Mouse (Mus musculus) kidney, embryonic 14.5 days (tissue): ENCODE measurements around the gene Xab2. TPM values are rescaled to one million over a fixed set of nuclear protein-coding genes. Genes with fewer than 3 reads are reported as not detected.
A peak's percentile ranks its signal among the peaks of the same experiment; 100 is the strongest.

ENCODE experiments used
- ATAC-seq: fragments of 200-750 bp; cut with Nextera tagmentation; 2 replicates; pipeline ENCODE4 v1.8.0; 2017; ENCODE audit warnings: moderate number of reproducible peaks, mild to moderate bottlenecking, moderate TSS enrichment, moderate library complexity; ENCODE audit not compliant: low FRiP score, low TSS enrichment
- H3K27ac ChIP-seq: fragments of 300-500 bp; sonication (generic); 2 replicates; pipeline ENCODE4 v1.5.1; 2014; ENCODE audit warnings: low read depth, mild to moderate bottlenecking, low read length, moderate library complexity, mixed read lengths
- H3K27me3 ChIP-seq: fragments of 300-500 bp; sonication (generic); 2 replicates; pipeline ENCODE4 v1.6.1; 2014; ENCODE audit warnings: mild to moderate bottlenecking, low read length; ENCODE audit not compliant: control insufficient read depth, insufficient read depth
- H3K36me3 ChIP-seq: fragments of 300-500 bp; sonication (generic); 2 replicates; pipeline ENCODE4 v1.6.1; 2014; ENCODE audit warnings: low read length, mixed read lengths; ENCODE audit not compliant: control insufficient read depth, insufficient read depth
- H3K4me1 ChIP-seq: fragments of 300-500 bp; sonication (generic); 2 replicates; pipeline ENCODE4 v1.6.1; 2014; ENCODE audit warnings: low read length, mixed read lengths; ENCODE audit not compliant: control insufficient read depth, insufficient read depth
- H3K4me2 ChIP-seq: fragments of 300-500 bp; sonication (generic); replicated peaks from 2 replicates; pipeline ENCODE4 v1.6.1; 2014; ENCODE audit warnings: low read depth, mild to moderate bottlenecking, low read length
- H3K4me3 ChIP-seq: fragments of 300-500 bp; sonication (generic); 2 replicates; pipeline ENCODE4 v1.5.1; 2014; ENCODE audit warnings: mild to moderate bottlenecking, low read length
- H3K9ac ChIP-seq: fragments of 300-500 bp; sonication (generic); 2 replicates; pipeline ENCODE4 v1.6.1; 2014; ENCODE audit warnings: low read depth, mild to moderate bottlenecking, low read length, moderate library complexity
- H3K9me3 ChIP-seq: fragments of 300-500 bp; sonication (generic); 2 replicates; pipeline ENCODE4 v1.6.1; 2016; ENCODE audit warnings: low read length; ENCODE audit not compliant: control insufficient read depth
- WGBS: fragments of 180-500 bp; shearing (Covaris S2); extraction: QIAGEN DNeasy Blood & Tissue Kit; methylation state at CpG from one replicate; pipeline ENCODE4 v1.1.7; 2014; 5-methylcytosine and 5-hydroxymethylcytosine counted together
- polyA plus RNA-seq: library from polyadenylated mRNA; unstranded; fragments of >200 nt; fragmentation: Nextera tagmentation; extraction: Ambion mirVana; gene quantifications from 2 replicates; pipeline ENCODE4 v1.2.1, GENCODE M21; 2014

The Xab2 gene
- polyA plus RNA-seq, 1 experiment from 2014 or later, result 67.7 TPM

GRCm38 (mm10) chr8:3652845-3653244 lies 31.7 kb upstream of the Xab2 start:
- H3K4me1 ChIP-seq, result peaks cover 6% of the 10 kb centered on the region; the same call in 1 of the 2 replicates
- WGBS, result 70% methylated on average over 3 of the region's 3 CpGs

GRCm38 (mm10) chr8:3648990-3649389 lies 27.9 kb upstream of the Xab2 start:
- no peak overlapping the region for H3K27ac ChIP-seq
- no peaks in the 10 kb centered on the region for H3K27me3 ChIP-seq
- peak; percentile 72 for ATAC-seq
- no peaks in the 10 kb centered on the region for H3K36me3 ChIP-seq
- no peak overlapping the region for H3K9ac ChIP-seq
- no peak overlapping the region for H3K4me3 ChIP-seq
- WGBS, result 45% methylated on average over 1 of the region's 1 CpGs
- H3K4me2 ChIP-seq, result no peak overlapping the region
- 0 out of 2 replicates have a peak, but pooled peaks cover 6% of the 10 kb centered on the region for H3K4me1 ChIP-seq
- no peaks in the 10 kb centered on the region for H3K9me3 ChIP-seq

More at GRCm38 (mm10) chr8:3652845-3653244, 31.7 kb upstream of the Xab2 start:
- Histone ChIP-seq H3K4me3 (no peak overlapping the region), H3K9ac (no peak overlapping the region), H3K4me2 (no peak overlapping the region), H3K36me3 (no peaks in the 10 kb centered on the region), H3K27ac (no peak overlapping the region), H3K27me3 (no peaks in the 10 kb centered on the region), H3K9me3 (no peaks in the 10 kb centered on the region)
- no peak for ATAC-seq

- H3K9me3 ChIP-seq, result no peaks in the 10 kb centered on the region
- 52% methylated on average over 2 of the region's 2 CpGs for WGBS
- no peak for ATAC-seq
- H3K4me1 ChIP-seq, result 0 out of 2 replicates have a peak, but pooled peaks cover 6% of the 10 kb centered on the region
- no peak overlapping the region for H3K4me2 ChIP-seq
- H3K9ac ChIP-seq, result no peak overlapping the region
- no peak overlapping the region for H3K4me3 ChIP-seq
- no peaks in the 10 kb centered on the region for H3K27me3 ChIP-seq
- H3K36me3 ChIP-seq, result no peaks in the 10 kb centered on the region
- no peak overlapping the region for H3K27ac ChIP-seq
Measured at GRCm38 (mm10) chr8:3648268-3648667, 27.2 kb upstream of the Xab2 start.

GRCm38 (mm10) chr8:3647561-3647960 lies 26.4 kb upstream of the Xab2 start:
- H3K4me1 ChIP-seq, result 0 out of 2 replicates have a peak, but pooled peaks cover 6% of the 10 kb centered on the region
- no peak for ATAC-seq
- H3K9me3 ChIP-seq, result no peaks in the 10 kb centered on the region
- H3K9ac ChIP-seq, result no peak overlapping the region
- H3K4me2 ChIP-seq, result no peak overlapping the region
- no peaks in the 10 kb centered on the region for H3K36me3 ChIP-seq
- no peaks in the 10 kb centered on the region for H3K27me3 ChIP-seq
- no peak overlapping the region for H3K4me3 ChIP-seq
- no peak overlapping the region for H3K27ac ChIP-seq
- 65% methylated on average over 4 of the region's 4 CpGs for WGBS

- Histone ChIP-seq H3K4me3 (no peak overlapping the region), H3K9ac (no peak overlapping the region), H3K27me3 (no peaks in the 10 kb centered on the region), H3K4me1 (0 out of 2 replicates have a peak, but pooled peaks cover 6% of the 10 kb centered on the region), H3K4me2 (no peak overlapping the region), H3K27ac (no peak overlapping the region), H3K9me3 (no peaks in the 10 kb centered on the region), H3K36me3 (no peaks in the 10 kb centered on the region)
- no peak; the same call in 1 of the 2 replicates for ATAC-seq
- 78% methylated on average over 6 of the region's 6 CpGs for WGBS
Measured at GRCm38 (mm10) chr8:3646824-3647531, 25.9 kb upstream of the Xab2 start.

GRCm38 (mm10) chr8:3645804-3646203 lies 24.7 kb upstream of the Xab2 start:
- Histone ChIP-seq H3K4me1 (0 out of 2 replicates have a peak, but pooled peaks cover 6% of the 10 kb centered on the region), H3K36me3 (no peaks in the 10 kb centered on the region), H3K9me3 (no peaks in the 10 kb centered on the region), H3K4me2 (no peak overlapping the region), H3K9ac (no peak overlapping the region), H3K27me3 (no peaks in the 10 kb centered on the region), H3K4me3 (no peak overlapping the region), H3K27ac (no peak overlapping the region)
- 23% methylated on average over 5 of the region's 5 CpGs for WGBS
- peak; percentile 24; the same call in 1 of the 2 replicates for ATAC-seq

GRCm38 (mm10) chr8:3631478-3631875 lies 10.4 kb upstream of the Xab2 start:
- H3K27ac ChIP-seq, result no peak overlapping the region
- 0 out of 2 replicates have a peak, but pooled peaks have one; percentile 14 for ATAC-seq
- H3K4me2 ChIP-seq, result peak overlapping the region; percentile 75
- peaks cover 6% of the 10 kb centered on the region for H3K36me3 ChIP-seq
- peak overlapping the region; percentile 60 for H3K9ac ChIP-seq
- peak overlapping the region; percentile 66 for H3K4me3 ChIP-seq
- WGBS, result 22% methylated on average over 8 of the region's 8 CpGs
- no peaks in the 10 kb centered on the region; the same call in 1 of the 2 replicates for H3K27me3 ChIP-seq
- no peaks in the 10 kb centered on the region for H3K4me1 ChIP-seq
- no peaks in the 10 kb centered on the region for H3K9me3 ChIP-seq

GRCm38 (mm10) chr8:3630647-3631477 lies 9.7 kb upstream of the Xab2 start, which contains the start of gene Stxbp2:
Stxbp2 (plus strand) TSS chr8:3630955.
- no peaks in the 10 kb centered on the region; the same call in 1 of the 2 replicates for H3K27me3 ChIP-seq
- H3K9me3 ChIP-seq, result no peaks in the 10 kb centered on the region
- peak within 1 kb of the TSS; percentile 60 for H3K9ac ChIP-seq
- H3K27ac ChIP-seq, result no peak within 1 kb of the TSS
- no peaks in the 10 kb centered on the region for H3K4me1 ChIP-seq
- peak within 1 kb of the TSS; percentile 66 for H3K4me3 ChIP-seq
- peak within 1 kb of the TSS; percentile 75 for H3K4me2 ChIP-seq
- 6% methylated on average over 47 of the region's 47 CpGs for WGBS
- no peaks in the 10 kb centered on the region for H3K36me3 ChIP-seq
- peak; percentile 88 for ATAC-seq
